Mouse (Mus musculus): ENCODE data around the gene Taf4.

GRCm38 (mm10) chr2:179977344-179978025 lies 1.0 kb upstream of the Taf4 start:
- TF ChIP-seq CTCF (IDR thresholded peaks at IDR 0.05; ENCODE audit: control insufficient read depth, insufficient read depth, low read length) (no peak), POLR2A (IDR thresholded peaks at IDR 0.05; ENCODE audit: borderline replicate concordance, control insufficient read depth, low read depth, low read length) (no peak)

Data from bone marrow, adult 2 months (tissue).